Mouse (Mus musculus): Measurements from ENCODE around the gene Fosl2.
"Not testable (repeated sequence)": the region's sequence is repeated elsewhere in the genome, so short reads cannot be mapped to it uniquely, and the experiment has no call there.

Fosl2 gene

GRCm38 (mm10) chr5:32163478-32164043 lies 28.0 kb downstream of the Fosl2 start:
- in situ Hi-C loops (cut with MboI, MseI): no loop called here

- in situ Hi-C loops (cut with MboI, MseI): no loop called here
Measured at GRCm38 (mm10) chr5:32172188-32172587, 36.6 kb downstream of the Fosl2 start.

GRCm38 (mm10) chr5:32176800-32177199 lies 41.2 kb downstream of the Fosl2 start:
- in situ Hi-C loops (cut with MboI, MseI): no loop called here

- in situ Hi-C loops (cut with MboI, MseI): no loop called here
Measured at GRCm38 (mm10) chr5:32177737-32178136, 42.1 kb downstream of the Fosl2 start.

- in situ Hi-C loops (cut with MboI, MseI): not testable (repeated sequence)
Measured at GRCm38 (mm10) chr5:32178720-32179119, 43.1 kb downstream of the Fosl2 start.

GRCm38 (mm10) chr5:32182885-32183629 lies 47.5 kb downstream of the Fosl2 start:
- in situ Hi-C loops (cut with MboI, MseI): no loop called here

GRCm38 (mm10) chr5:32187717-32188116 lies 52.1 kb downstream of the Fosl2 start:
- in situ Hi-C loops (cut with MboI, MseI): no loop called here

GRCm38 (mm10) chr5:32191259-32191658 lies 55.7 kb downstream of the Fosl2 start:
- in situ Hi-C loops (cut with MboI, MseI): loop anchor here in 1 of 2 experiments (5.0 kb wide), 1 partner anchor 139 kb away; no protein-coding TSS in a partner anchor

- in situ Hi-C loops (cut with MboI, MseI): loop anchor here in 1 of 2 experiments (5.0 kb wide), 1 partner anchor 140 kb away; no protein-coding TSS in a partner anchor
Measured at GRCm38 (mm10) chr5:32192016-32192845, 56.6 kb downstream of the Fosl2 start.

GRCm38 (mm10) chr5:32194236-32194635 lies 58.6 kb downstream of the Fosl2 start:
- in situ Hi-C loops (cut with MboI, MseI): loop anchor here in 1 of 2 experiments (5.0 kb wide), 1 partner anchor 142 kb away; no protein-coding TSS in a partner anchor

GRCm38 (mm10) chr5:32195857-32196609 lies 60.4 kb downstream of the Fosl2 start:
- in situ Hi-C loops (cut with MboI, MseI): loop anchor here (5.0 kb wide), 3 partner anchors 49 to 634 kb away; partner anchors contain the start of genes Babam2 (in 1 of the 2) and Rbks (in 1 of the 2)

- in situ Hi-C loops (cut with MboI, MseI): loop anchor here (5.0 kb wide), 3 partner anchors 50 to 635 kb away; partner anchors contain the start of genes Babam2 (in 1 of the 2) and Rbks (in 1 of the 2)
Measured at GRCm38 (mm10) chr5:32197698-32198097, 62.1 kb downstream of the Fosl2 start.

- in situ Hi-C loops (cut with MboI, MseI): loop anchor here (5.0 kb wide), 3 partner anchors 52 to 637 kb away; partner anchors contain the start of genes Babam2 (in 1 of the 2) and Rbks (in 1 of the 2)
Measured at GRCm38 (mm10) chr5:32199136-32199535, 63.5 kb downstream of the Fosl2 start.

GRCm38 (mm10) chr5:32199594-32199993 lies 64.0 kb downstream of the Fosl2 start:
- in situ Hi-C loops (cut with MboI, MseI): loop anchor here (5.0 kb wide), 3 partner anchors 52 to 637 kb away; partner anchors contain the start of genes Babam2 (in 1 of the 2) and Rbks (in 1 of the 2)

GRCm38 (mm10) chr5:32204653-32205052 lies 69.1 kb downstream of the Fosl2 start:
- in situ Hi-C loops (cut with MboI, MseI): loop anchor here in 1 of 2 experiments (5.0 kb wide), 1 partner anchor 298 kb away; no protein-coding TSS in a partner anchor

GRCm38 (mm10) chr5:32206726-32207125 lies 71.1 kb downstream of the Fosl2 start:
- in situ Hi-C loops (cut with MboI, MseI): no loop called here
